Mouse (Mus musculus) megakaryocyte, embryonic 14.5 days (primary cell): ENCODE data around the gene Lrguk. TPM values are rescaled to one million over a fixed set of nuclear protein-coding genes. Genes with fewer than 3 reads are reported as not detected.

Experiments
- H3K27me3 ChIP-seq: replicated peaks from 2 replicates; pipeline ENCODE3; 2012; ENCODE audit warnings: inconsistent platforms
- H3K36me3 ChIP-seq: replicated peaks from 2 replicates; pipeline ENCODE3; 2012; ENCODE audit warnings: low read length, inconsistent platforms, mixed read lengths
- H3K4me1 ChIP-seq: 2 replicates; pipeline ENCODE4 v1.6.1; 2012; ENCODE audit warnings: inconsistent platforms
- H3K4me3 ChIP-seq: replicated peaks from 2 replicates; pipeline ENCODE3; 2012; ENCODE audit warnings: moderate library complexity, mild to moderate bottlenecking, inconsistent platforms
- H3K9me3 ChIP-seq: 2 replicates; pipeline ENCODE4 v1.6.1; 2012; ENCODE audit warnings: inconsistent platforms
- FLI1 ChIP-seq: IDR thresholded peaks from 2 replicates; pipeline ENCODE4 v1.6.1; 2012; ENCODE audit warnings: low read length, inconsistent platforms, mixed read lengths
- GATA1 ChIP-seq: IDR thresholded peaks from 3 replicates; pipeline ENCODE4 v1.6.1; 2012; ENCODE audit warnings: mixed read lengths, low read length, inconsistent platforms, borderline replicate concordance
- polyA plus RNA-seq: library from polyadenylated mRNA; stranded (reverse); fragments of >175 nt; gene quantifications from 2 replicates; pipeline ENCODE4 v1.2.3, GENCODE M21; 2012; ENCODE audit warnings: low replicate concordance; ENCODE audit not compliant: insufficient read depth

Lrguk gene
- polyA plus RNA-seq, 1 experiment, result not detected

- H3K4me3 ChIP-seq, result no peak overlapping the region
- no peaks in the 10 kb centered on the region for H3K9me3 ChIP-seq
- H3K4me1 ChIP-seq, result peaks cover 28% of the 10 kb centered on the region
- peaks cover 51% of the 10 kb centered on the region for H3K36me3 ChIP-seq
- no peaks in the 10 kb centered on the region for H3K27me3 ChIP-seq
- TF ChIP-seq GATA1 (no peak), FLI1 (no peak)
Observed at GRCm38 (mm10) chr6:34155137-34155804, 126.0 kb downstream of the Lrguk start.

GRCm38 (mm10) chr6:34156057-34156456 is 126.8 kb downstream of the Lrguk start:
- Histone ChIP-seq H3K4me1 (peaks cover 28% of the 10 kb centered on the region), H3K27me3 (no peaks in the 10 kb centered on the region), H3K36me3 (peaks cover 59% of the 10 kb centered on the region), H3K4me3 (peak overlapping the region; percentile 34), H3K9me3 (no peaks in the 10 kb centered on the region)
- TF ChIP-seq GATA1 (no peak), FLI1 (no peak)

GRCm38 (mm10) chr6:34156841-34157748 is 127.8 kb downstream of the Lrguk start:
- peaks cover 28% of the 10 kb centered on the region for H3K4me1 ChIP-seq
- H3K4me3 ChIP-seq, result no peak overlapping the region
- H3K27me3 ChIP-seq, result no peaks in the 10 kb centered on the region
- TF ChIP-seq FLI1, result no peak
- TF ChIP-seq GATA1, result no peak
- H3K9me3 ChIP-seq, result no peaks in the 10 kb centered on the region
- peaks cover 69% of the 10 kb centered on the region for H3K36me3 ChIP-seq

GRCm38 (mm10) chr6:34159998-34160815 is 131.0 kb downstream of the Lrguk start:
- Histone ChIP-seq H3K9me3 (no peaks in the 10 kb centered on the region), H3K4me3 (no peak overlapping the region), H3K27me3 (no peaks in the 10 kb centered on the region), H3K36me3 (peaks cover 89% of the 10 kb centered on the region), H3K4me1 (peaks cover 25% of the 10 kb centered on the region)
- no peak for TF ChIP-seq GATA1
- no peak for TF ChIP-seq FLI1

- TF ChIP-seq FLI1 (no peak), GATA1 (no peak)
- Histone ChIP-seq H3K36me3 (peaks cover 93% of the 10 kb centered on the region), H3K4me3 (no peak overlapping the region), H3K27me3 (no peaks in the 10 kb centered on the region), H3K4me1 (peaks cover 19% of the 10 kb centered on the region), H3K9me3 (no peaks in the 10 kb centered on the region)
Observed at GRCm38 (mm10) chr6:34160816-34161310, 131.6 kb downstream of the Lrguk start.

- Histone ChIP-seq H3K4me3 (no peak overlapping the region), H3K9me3 (no peaks in the 10 kb centered on the region), H3K4me1 (peaks cover 12% of the 10 kb centered on the region), H3K36me3 (peaks cover 98% of the 10 kb centered on the region), H3K27me3 (no peaks in the 10 kb centered on the region)
- no peak for TF ChIP-seq GATA1
- TF ChIP-seq FLI1, result no peak
Observed at GRCm38 (mm10) chr6:34161511-34161910, 132.3 kb downstream of the Lrguk start.

GRCm38 (mm10) chr6:34162607-34163006 is 133.4 kb downstream of the Lrguk start:
- H3K36me3 ChIP-seq, result peaks cover 98% of the 10 kb centered on the region
- peaks cover 1% of the 10 kb centered on the region; the same call in 1 of the 2 replicates for H3K4me1 ChIP-seq
- TF ChIP-seq GATA1 (no peak), FLI1 (no peak)
- H3K9me3 ChIP-seq, result no peaks in the 10 kb centered on the region
- H3K27me3 ChIP-seq, result no peaks in the 10 kb centered on the region
- H3K4me3 ChIP-seq, result no peak overlapping the region

GRCm38 (mm10) chr6:34163014-34163413 is 133.8 kb downstream of the Lrguk start:
- no peak for TF ChIP-seq FLI1
- no peak for TF ChIP-seq GATA1
- H3K36me3 ChIP-seq, result peaks cover 95% of the 10 kb centered on the region
- H3K27me3 ChIP-seq, result no peaks in the 10 kb centered on the region
- no peaks in the 10 kb centered on the region for H3K4me1 ChIP-seq
- no peak overlapping the region for H3K4me3 ChIP-seq
- no peaks in the 10 kb centered on the region for H3K9me3 ChIP-seq

- H3K9me3 ChIP-seq, result no peaks in the 10 kb centered on the region
- H3K4me3 ChIP-seq, result no peak overlapping the region
- peaks cover 73% of the 10 kb centered on the region for H3K36me3 ChIP-seq
- no peaks in the 10 kb centered on the region for H3K4me1 ChIP-seq
- TF ChIP-seq FLI1 (no peak), GATA1 (no peak)
- no peaks in the 10 kb centered on the region for H3K27me3 ChIP-seq
Observed at GRCm38 (mm10) chr6:34168834-34169233, 139.6 kb downstream of the Lrguk start.
